Mouse (Mus musculus): Measurements from ENCODE around the gene Fam111a. TPM values are rescaled to one million over a fixed set of nuclear protein-coding genes. Genes with fewer than 3 reads are reported as not detected.
"Not testable (repeated sequence)": the region's sequence is repeated elsewhere in the genome, so short reads cannot be mapped to it uniquely, and the experiment has no call there.

Gene Fam111a
- 29.4 and 33.4 TPM in 2 replicates for polyA plus RNA-seq (2014; fragmentation: Nextera tagmentation; extraction: Ambion mirVana)

GRCm38 (mm10) chr19:12545440-12545839 is at the start of gene Fam111a:
TSS of gene Fam111a (plus strand) at chr19:12545740.
- not testable (repeated sequence) for H3K36me3 ChIP-seq (replicated peaks; ENCODE audit: control insufficient read depth, insufficient read depth, low read depth, low read length); H3K9ac ChIP-seq (replicated peaks; ENCODE audit: low read length); H3K9me3 ChIP-seq (replicated peaks; ENCODE audit: control insufficient read depth, low read length); H3K4me3 ChIP-seq (ENCODE audit: low read depth, low read length); ATAC-seq (replicated peaks; ENCODE audit: insufficient number of reproducible peaks, low FRiP score, low TSS enrichment, low read depth); H3K27ac ChIP-seq (replicated peaks; ENCODE audit: low read depth, low read length); H3K4me2 ChIP-seq (ENCODE audit: low read depth, low read length); H3K4me1 ChIP-seq (ENCODE audit: control insufficient read depth, insufficient read depth, low read length); H3K27me3 ChIP-seq (ENCODE audit: control insufficient read depth, insufficient read depth, low read length); DNase-seq (ENCODE audit: low spot score)
- 89% methylated on average over 11 of the region's 11 CpGs for WGBS

GRCm38 (mm10) chr19:12496241-12496640 is 49.3 kb upstream of the Fam111a start:
- H3K27me3 ChIP-seq (ENCODE audit: control insufficient read depth, insufficient read depth, low read length), result no peaks in the 10 kb centered on the region
- ATAC-seq (replicated peaks; ENCODE audit: insufficient number of reproducible peaks, low FRiP score, low TSS enrichment, low read depth) (no peak), DNase-seq (ENCODE audit: low spot score) (no peak)
- no peak overlapping the region for H3K9ac ChIP-seq (replicated peaks; ENCODE audit: low read length)
- no peaks in the 10 kb centered on the region for H3K9me3 ChIP-seq (replicated peaks; ENCODE audit: control insufficient read depth, low read length)
- H3K4me2 ChIP-seq (ENCODE audit: low read depth, low read length), result no peak overlapping the region
- no peak overlapping the region for H3K27ac ChIP-seq (replicated peaks; ENCODE audit: low read depth, low read length)
- no peaks in the 10 kb centered on the region; the same call in 1 of the 2 replicates for H3K4me1 ChIP-seq (ENCODE audit: control insufficient read depth, insufficient read depth, low read length)
- no peaks in the 10 kb centered on the region for H3K36me3 ChIP-seq (replicated peaks; ENCODE audit: control insufficient read depth, insufficient read depth, low read depth, low read length)
- 92% methylated on average over 2 of the region's 2 CpGs for WGBS
- no peak overlapping the region for H3K4me3 ChIP-seq (ENCODE audit: low read depth, low read length)

DNA sequence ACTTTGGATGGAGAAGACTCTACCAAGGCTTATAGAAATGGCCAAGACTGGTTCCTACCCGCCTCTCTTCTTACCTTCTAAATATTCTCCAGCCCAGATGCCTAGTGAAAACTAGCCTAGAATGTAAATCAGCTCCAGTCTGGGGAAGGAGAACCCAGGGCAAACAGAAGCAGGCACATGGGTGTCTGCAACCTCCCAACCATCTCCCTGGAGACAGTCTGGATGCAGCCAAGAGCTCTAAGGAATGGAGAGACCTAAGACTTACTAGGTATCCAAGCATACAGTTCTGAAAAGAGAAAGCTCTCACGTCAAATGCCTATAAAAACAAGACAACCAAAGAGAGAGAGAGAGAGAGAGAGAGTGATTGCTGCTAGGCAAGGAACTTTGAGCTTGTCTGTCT is 47.6 kb upstream of the Fam111a start:
- Histone ChIP-seq H3K27me3 (ENCODE audit: control insufficient read depth, insufficient read depth, low read length) (no peaks in the 10 kb centered on the region), H3K4me2 (ENCODE audit: low read depth, low read length) (no peak overlapping the region), H3K36me3 (replicated peaks; ENCODE audit: control insufficient read depth, insufficient read depth, low read depth, low read length) (no peaks in the 10 kb centered on the region), H3K4me3 (ENCODE audit: low read depth, low read length) (no peak overlapping the region), H3K9me3 (replicated peaks; ENCODE audit: control insufficient read depth, low read length) (no peaks in the 10 kb centered on the region), H3K27ac (replicated peaks; ENCODE audit: low read depth, low read length) (no peak overlapping the region), H3K4me1 (ENCODE audit: control insufficient read depth, insufficient read depth, low read length) (no peaks in the 10 kb centered on the region; the same call in 1 of the 2 replicates), H3K9ac (replicated peaks; ENCODE audit: low read length) (no peak overlapping the region)
- 82% methylated on average over 2 of the region's 2 CpGs for WGBS
- ATAC-seq (replicated peaks; ENCODE audit: insufficient number of reproducible peaks, low FRiP score, low TSS enrichment, low read depth) (no peak), DNase-seq (ENCODE audit: low spot score) (no peak)

DNA sequence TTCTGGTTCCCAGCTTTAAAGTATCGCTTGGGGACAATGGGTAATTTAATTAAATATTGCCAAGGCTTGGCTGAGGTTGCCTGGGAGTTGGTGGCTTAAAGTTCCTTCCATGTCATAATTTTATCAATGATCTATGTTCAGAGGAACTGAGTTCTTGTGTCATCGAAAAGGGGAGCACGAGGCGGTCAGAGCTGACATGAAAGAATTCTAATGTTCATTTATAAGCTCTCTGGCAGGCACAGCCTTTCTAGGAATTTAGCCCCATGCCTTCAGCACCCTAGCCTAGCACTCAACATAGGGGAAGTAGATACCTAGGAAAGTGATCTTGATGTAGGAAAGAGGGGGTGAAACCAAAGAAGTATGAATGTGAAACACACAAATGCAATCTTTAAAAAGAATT is 47.2 kb upstream of the Fam111a start:
- WGBS, result 81% methylated on average over 4 of the region's 4 CpGs
- no peaks in the 10 kb centered on the region for H3K9me3 ChIP-seq (replicated peaks; ENCODE audit: control insufficient read depth, low read length)
- no peaks in the 10 kb centered on the region for H3K36me3 ChIP-seq (replicated peaks; ENCODE audit: control insufficient read depth, insufficient read depth, low read depth, low read length)
- H3K27me3 ChIP-seq (ENCODE audit: control insufficient read depth, insufficient read depth, low read length), result no peaks in the 10 kb centered on the region
- ATAC-seq (replicated peaks; ENCODE audit: insufficient number of reproducible peaks, low FRiP score, low TSS enrichment, low read depth) (no peak), DNase-seq (ENCODE audit: low spot score) (no peak)
- H3K27ac ChIP-seq (replicated peaks; ENCODE audit: low read depth, low read length), result no peak overlapping the region
- H3K4me3 ChIP-seq (ENCODE audit: low read depth, low read length), result no peak overlapping the region
- no peak overlapping the region for H3K4me2 ChIP-seq (ENCODE audit: low read depth, low read length)
- no peaks in the 10 kb centered on the region; the same call in 1 of the 2 replicates for H3K4me1 ChIP-seq (ENCODE audit: control insufficient read depth, insufficient read depth, low read length)
- H3K9ac ChIP-seq (replicated peaks; ENCODE audit: low read length), result no peak overlapping the region

GRCm38 (mm10) chr19:12498941-12499340 is 46.6 kb upstream of the Fam111a start:
- DNase-seq (ENCODE audit: low spot score) (no peak), ATAC-seq (replicated peaks; ENCODE audit: insufficient number of reproducible peaks, low FRiP score, low TSS enrichment, low read depth) (no peak)
- H3K9ac ChIP-seq (replicated peaks; ENCODE audit: low read length), result no peak overlapping the region
- no peaks in the 10 kb centered on the region for H3K27me3 ChIP-seq (ENCODE audit: control insufficient read depth, insufficient read depth, low read length)
- no peaks in the 10 kb centered on the region for H3K9me3 ChIP-seq (replicated peaks; ENCODE audit: control insufficient read depth, low read length)
- WGBS, result 83% methylated on average over 1 of the region's 1 CpGs
- H3K4me3 ChIP-seq (ENCODE audit: low read depth, low read length), result no peak overlapping the region
- no peak overlapping the region for H3K4me2 ChIP-seq (ENCODE audit: low read depth, low read length)
- no peaks in the 10 kb centered on the region for H3K36me3 ChIP-seq (replicated peaks; ENCODE audit: control insufficient read depth, insufficient read depth, low read depth, low read length)
- H3K4me1 ChIP-seq (ENCODE audit: control insufficient read depth, insufficient read depth, low read length), result no peaks in the 10 kb centered on the region; the same call in 1 of the 2 replicates
- no peak overlapping the region for H3K27ac ChIP-seq (replicated peaks; ENCODE audit: low read depth, low read length)

GRCm38 (mm10) chr19:12499485-12499884 is 46.1 kb upstream of the Fam111a start:
- DNase-seq (ENCODE audit: low spot score) (peak; percentile 9), ATAC-seq (replicated peaks; ENCODE audit: insufficient number of reproducible peaks, low FRiP score, low TSS enrichment, low read depth) (no peak)
- 18% methylated on average over 2 of the region's 2 CpGs for WGBS
- H3K27me3 ChIP-seq (ENCODE audit: control insufficient read depth, insufficient read depth, low read length), result no peaks in the 10 kb centered on the region
- peak overlapping the region; percentile 88 for H3K9ac ChIP-seq (replicated peaks; ENCODE audit: low read length)
- no peaks in the 10 kb centered on the region for H3K9me3 ChIP-seq (replicated peaks; ENCODE audit: control insufficient read depth, low read length)
- no peaks in the 10 kb centered on the region; the same call in 1 of the 2 replicates for H3K4me1 ChIP-seq (ENCODE audit: control insufficient read depth, insufficient read depth, low read length)
- peak overlapping the region; percentile 64 for H3K4me3 ChIP-seq (ENCODE audit: low read depth, low read length)
- H3K27ac ChIP-seq (replicated peaks; ENCODE audit: low read depth, low read length), result no peak overlapping the region
- no peak overlapping the region; the same call in 1 of the 2 replicates for H3K4me2 ChIP-seq (ENCODE audit: low read depth, low read length)
- no peaks in the 10 kb centered on the region for H3K36me3 ChIP-seq (replicated peaks; ENCODE audit: control insufficient read depth, insufficient read depth, low read depth, low read length)

GRCm38 (mm10) chr19:12500124-12500523 is 45.4 kb upstream of the Fam111a start:
- no peaks in the 10 kb centered on the region for H3K36me3 ChIP-seq (replicated peaks; ENCODE audit: control insufficient read depth, insufficient read depth, low read depth, low read length)
- no peak overlapping the region for H3K27ac ChIP-seq (replicated peaks; ENCODE audit: low read depth, low read length)
- H3K4me1 ChIP-seq (ENCODE audit: control insufficient read depth, insufficient read depth, low read length), result no peaks in the 10 kb centered on the region; the same call in 1 of the 2 replicates
- H3K9ac ChIP-seq (replicated peaks; ENCODE audit: low read length), result peak overlapping the region; percentile 88
- ATAC-seq (replicated peaks; ENCODE audit: insufficient number of reproducible peaks, low FRiP score, low TSS enrichment, low read depth) (peak; percentile 41; the same call in 1 of the 2 replicates), DNase-seq (ENCODE audit: low spot score) (peak; percentile 50)
- peak overlapping the region; percentile 64 for H3K4me3 ChIP-seq (ENCODE audit: low read depth, low read length)
- no peaks in the 10 kb centered on the region for H3K9me3 ChIP-seq (replicated peaks; ENCODE audit: control insufficient read depth, low read length)
- H3K4me2 ChIP-seq (ENCODE audit: low read depth, low read length), result peak overlapping the region; percentile 97
- WGBS, result 6% methylated on average over 3 of the region's 3 CpGs
- no peaks in the 10 kb centered on the region for H3K27me3 ChIP-seq (ENCODE audit: control insufficient read depth, insufficient read depth, low read length)

GRCm38 (mm10) chr19:12500881-12501311 is 44.6 kb upstream of the Fam111a start:
- Histone ChIP-seq H3K4me2 (ENCODE audit: low read depth, low read length) (peak overlapping the region; percentile 97), H3K27me3 (ENCODE audit: control insufficient read depth, insufficient read depth, low read length) (no peaks in the 10 kb centered on the region), H3K9me3 (replicated peaks; ENCODE audit: control insufficient read depth, low read length) (no peaks in the 10 kb centered on the region), H3K27ac (replicated peaks; ENCODE audit: low read depth, low read length) (peak overlapping the region; percentile 73), H3K36me3 (replicated peaks; ENCODE audit: control insufficient read depth, insufficient read depth, low read depth, low read length) (no peaks in the 10 kb centered on the region), H3K4me1 (ENCODE audit: control insufficient read depth, insufficient read depth, low read length) (no peaks in the 10 kb centered on the region; the same call in 1 of the 2 replicates), H3K9ac (replicated peaks; ENCODE audit: low read length) (peak overlapping the region; percentile 88), H3K4me3 (ENCODE audit: low read depth, low read length) (peak overlapping the region; percentile 64)
- WGBS, result 1% methylated on average over 33 of the region's 38 CpGs
- DNase-seq (ENCODE audit: low spot score) (peak; percentile 25), ATAC-seq (replicated peaks; ENCODE audit: insufficient number of reproducible peaks, low FRiP score, low TSS enrichment, low read depth) (peak; percentile 78)

Measured in embryonic facial prominence, embryonic 11.5 days (tissue).